Mouse (Mus musculus) testis, adult 2 months (tissue): ENCODE data around the gene Sash1. TPM values are rescaled to one million over a fixed set of nuclear protein-coding genes. Genes with fewer than 3 reads are reported as not detected.
A peak's percentile ranks its signal among the peaks of the same experiment; 100 is the strongest.

Experiments
- H3K27ac ChIP-seq: fragments of 200-500 bp; 2 replicates; pipeline ENCODE4 v1.5.1; 2012; ENCODE audit warnings: low read depth, low read length; ENCODE audit not compliant: control insufficient read depth, insufficient read depth
- H3K27me3 ChIP-seq: fragments of 200-500 bp; 2 replicates; pipeline ENCODE4 v1.6.1; 2012; ENCODE audit warnings: mild to moderate bottlenecking, low read length, moderate library complexity; ENCODE audit not compliant: control insufficient read depth, insufficient read depth
- H3K36me3 ChIP-seq: fragments of 200-500 bp; 2 replicates; pipeline ENCODE4 v1.6.1; 2012; ENCODE audit warnings: mild to moderate bottlenecking, low read length; ENCODE audit not compliant: control insufficient read depth, insufficient read depth
- H3K4me1 ChIP-seq: fragments of 200-500 bp; 2 replicates; pipeline ENCODE4 v1.6.1; 2012; ENCODE audit warnings: low read length; ENCODE audit not compliant: control insufficient read depth, insufficient read depth
- H3K4me3 ChIP-seq: fragments of 200-500 bp; 2 replicates; pipeline ENCODE4 v1.5.1; 2012; ENCODE audit warnings: low read depth, mild to moderate bottlenecking, low read length, moderate library complexity, mixed read lengths; ENCODE audit not compliant: control insufficient read depth
- CTCF ChIP-seq: fragments of 200-500 bp; IDR thresholded peaks from 2 replicates; pipeline ENCODE4 v1.5.1; 2012; ENCODE audit warnings: low read depth, mild to moderate bottlenecking, inconsistent platforms, low read length, moderate library complexity; ENCODE audit not compliant: control insufficient read depth, insufficient read depth, insufficient replicate concordance
- POLR2A ChIP-seq: fragments of 200-500 bp; IDR thresholded peaks from 2 replicates; pipeline ENCODE4 v1.6.1; 2012; ENCODE audit warnings: low read depth, mild to moderate bottlenecking, inconsistent platforms, low read length, moderate library complexity; ENCODE audit not compliant: control insufficient read depth
- polyA plus RNA-seq: library from polyadenylated mRNA; depleted of rRNA; stranded (reverse); fragments of >200 nt; gene quantifications from 2 replicates; pipeline ENCODE4 v1.2.3, GENCODE M21; 2012

Gene Sash1
- polyA plus RNA-seq, 1 experiment, result 2.7 TPM

- H3K4me1 ChIP-seq, result no peaks in the 10 kb centered on the region
- TF ChIP-seq CTCF (no peak), POLR2A (no peak)
Observed at GRCm38 (mm10) chr10:8913904-8914303, 28.0 kb upstream of the Sash1 start.

GRCm38 (mm10) chr10:8912706-8913275 lies 26.9 kb upstream of the Sash1 start:
- Histone ChIP-seq H3K36me3 (no peaks in the 10 kb centered on the region), H3K27ac (no peak overlapping the region), H3K4me3 (no peak overlapping the region), H3K27me3 (no peaks in the 10 kb centered on the region), H3K4me1 (no peaks in the 10 kb centered on the region)
- peak; percentile 38; the same call in 1 of the 2 replicates for TF ChIP-seq CTCF
- no peak for TF ChIP-seq POLR2A

More at GRCm38 (mm10) chr10:8913904-8914303, 28.0 kb upstream of the Sash1 start:
- Histone ChIP-seq H3K4me3 (no peak overlapping the region), H3K27me3 (no peaks in the 10 kb centered on the region), H3K27ac (no peak overlapping the region), H3K36me3 (no peaks in the 10 kb centered on the region)

- no peak overlapping the region for H3K27ac ChIP-seq
- no peaks in the 10 kb centered on the region for H3K36me3 ChIP-seq
- TF ChIP-seq CTCF (no peak), POLR2A (no peak)
- no peaks in the 10 kb centered on the region for H3K27me3 ChIP-seq
- H3K4me3 ChIP-seq, result no peak overlapping the region
- no peaks in the 10 kb centered on the region for H3K4me1 ChIP-seq
Observed at GRCm38 (mm10) chr10:8912213-8912612, 26.3 kb upstream of the Sash1 start.

- Histone ChIP-seq H3K36me3 (no peaks in the 10 kb centered on the region), H3K27ac (no peak overlapping the region), H3K27me3 (no peaks in the 10 kb centered on the region), H3K4me1 (no peaks in the 10 kb centered on the region), H3K4me3 (no peak overlapping the region)
- TF ChIP-seq CTCF (no peak), POLR2A (no peak)
Observed at GRCm38 (mm10) chr10:8910237-8910990, 24.5 kb upstream of the Sash1 start.

- Histone ChIP-seq H3K4me1 (no peaks in the 10 kb centered on the region), H3K4me3 (no peak overlapping the region), H3K36me3 (no peaks in the 10 kb centered on the region), H3K27me3 (no peaks in the 10 kb centered on the region), H3K27ac (no peak overlapping the region)
- TF ChIP-seq CTCF (no peak), POLR2A (no peak)
Observed at GRCm38 (mm10) chr10:8903086-8903485, 17.2 kb upstream of the Sash1 start.

- H3K4me3 ChIP-seq, result no peak overlapping the region
- H3K36me3 ChIP-seq, result no peaks in the 10 kb centered on the region
- H3K4me1 ChIP-seq, result no peaks in the 10 kb centered on the region
- TF ChIP-seq CTCF, result no peak
- TF ChIP-seq POLR2A, result no peak
- H3K27ac ChIP-seq, result no peak overlapping the region
- H3K27me3 ChIP-seq, result no peaks in the 10 kb centered on the region
Observed at GRCm38 (mm10) chr10:8902412-8902811, 16.5 kb upstream of the Sash1 start.

GRCm38 (mm10) chr10:8898831-8899511 lies 13.1 kb upstream of the Sash1 start:
- Histone ChIP-seq H3K27me3 (no peaks in the 10 kb centered on the region), H3K4me1 (no peaks in the 10 kb centered on the region), H3K36me3 (no peaks in the 10 kb centered on the region), H3K27ac (no peak overlapping the region), H3K4me3 (no peak overlapping the region)
- TF ChIP-seq CTCF (no peak), POLR2A (no peak)
